Mouse (Mus musculus): Measurements from ENCODE around the gene Arhgef39.

GRCm38 (mm10) chr4:43463102-43463501 is 36.4 kb downstream of the Arhgef39 start:
- TF ChIP-seq POLR2A (IDR thresholded peaks at IDR 0.05; ENCODE audit: low read depth, low read length) (no peak), CTCF (conservative IDR thresholded peaks at IDR 0.05; ENCODE audit: insufficient read depth, insufficient read length, low read depth, low read length) (no peak)

All from kidney, adult 2 months (tissue).